Mouse (Mus musculus): ENCODE results near the gene Nlgn1.

DNA sequence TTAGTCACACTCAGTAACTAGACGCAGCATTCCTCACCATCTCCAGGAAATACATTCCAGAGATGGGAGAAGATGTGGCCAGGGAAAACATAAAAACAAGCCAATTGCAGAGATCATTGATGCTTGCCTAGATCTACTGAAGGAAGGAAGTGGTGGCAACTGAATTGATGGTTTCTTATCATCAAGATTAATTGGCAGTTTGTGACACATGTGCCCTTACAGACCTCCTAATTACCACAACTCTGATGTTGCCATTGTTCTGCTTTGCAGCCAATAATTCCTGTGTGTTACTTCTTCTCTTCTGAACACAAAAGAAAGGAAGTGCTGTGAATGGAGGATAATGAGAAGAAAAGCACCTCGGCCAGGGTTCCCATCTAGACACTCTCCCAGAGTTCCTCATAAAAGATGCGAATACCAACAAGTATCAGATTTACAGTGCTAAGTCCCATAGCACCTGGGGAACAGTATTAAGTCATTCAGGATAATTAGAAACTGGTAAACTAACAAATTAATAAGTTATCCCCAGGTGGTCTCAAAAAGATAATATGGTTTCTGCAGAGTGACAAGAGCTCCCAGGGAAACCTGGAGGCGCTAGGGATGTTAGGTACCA is 104.0 kb downstream of the Nlgn1 start:
- TF ChIP-seq CTCF (IDR thresholded peaks at IDR 0.05; ENCODE audit: insufficient read depth, low read length) (no peak), POLR2A (IDR thresholded peaks at IDR 0.05; ENCODE audit: borderline replicate concordance, extremely low read depth, low read depth, low read length) (no peak)
